Mouse (Mus musculus): ENCODE data around the gene Hp1bp3.
A peak's percentile ranks its signal among the peaks of the same experiment; 100 is the strongest.

Hp1bp3 gene

GRCm38 (mm10) chr4:138216200-138216890 is at the start of gene Hp1bp3:
Hp1bp3 (plus strand) TSS chr4:138216296.
- peak; percentile 32 for DNase-seq (ENCODE audit: extremely low read depth, low read depth)

GRCm38 (mm10) chr4:138166519-138166918 is 49.6 kb upstream of the Hp1bp3 start:
- DNase-seq (ENCODE audit: extremely low read depth, low read depth), result no peak

GRCm38 (mm10) chr4:138168162-138168561 is 47.9 kb upstream of the Hp1bp3 start:
- no peak for DNase-seq (ENCODE audit: extremely low read depth, low read depth)

DNA sequence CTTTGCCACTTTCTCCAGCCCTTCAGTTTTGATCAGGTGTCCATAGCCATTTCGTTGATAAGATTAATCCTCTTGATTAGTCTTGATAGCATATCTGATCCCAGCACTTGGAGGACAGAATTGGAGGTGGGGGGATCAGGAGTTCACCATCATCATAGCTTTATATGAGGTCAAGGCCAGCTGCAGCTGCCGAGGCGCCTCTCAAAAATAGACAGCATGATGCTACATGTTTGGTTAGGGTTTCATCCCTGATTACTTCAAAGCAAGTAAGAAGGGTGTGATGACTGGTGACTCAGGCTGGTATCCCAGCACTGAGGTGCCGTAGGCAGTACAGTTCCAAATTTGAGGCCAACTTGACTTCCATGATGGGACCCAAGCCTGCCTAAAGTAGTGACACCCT is 46.7 kb upstream of the Hp1bp3 start:
- no peak for DNase-seq (ENCODE audit: extremely low read depth, low read depth)

- DNase-seq (ENCODE audit: extremely low read depth, low read depth), result no peak
Observed at GRCm38 (mm10) chr4:138172686-138173085, 43.4 kb upstream of the Hp1bp3 start.

DNA sequence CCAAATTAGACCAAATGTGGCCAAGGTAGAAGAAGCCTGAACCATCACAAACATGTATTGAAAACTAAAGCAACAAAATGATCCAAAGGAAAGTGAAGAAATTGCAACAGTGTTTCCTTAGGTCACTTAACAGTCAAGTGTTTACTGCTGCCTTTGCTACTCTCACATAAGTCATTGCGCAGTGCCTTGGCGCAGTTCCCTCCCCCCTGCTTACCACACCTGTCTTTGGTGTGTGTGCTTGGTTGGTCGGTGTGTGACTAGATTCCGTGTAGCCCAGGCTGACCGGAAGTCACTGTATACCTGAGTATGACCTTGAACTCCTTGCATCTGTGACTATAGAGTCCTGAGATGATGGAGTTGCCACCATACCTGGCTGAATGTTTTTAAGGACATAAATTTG is 36.7 kb upstream of the Hp1bp3 start:
- DNase-seq (ENCODE audit: extremely low read depth, low read depth), result no peak

DNA sequence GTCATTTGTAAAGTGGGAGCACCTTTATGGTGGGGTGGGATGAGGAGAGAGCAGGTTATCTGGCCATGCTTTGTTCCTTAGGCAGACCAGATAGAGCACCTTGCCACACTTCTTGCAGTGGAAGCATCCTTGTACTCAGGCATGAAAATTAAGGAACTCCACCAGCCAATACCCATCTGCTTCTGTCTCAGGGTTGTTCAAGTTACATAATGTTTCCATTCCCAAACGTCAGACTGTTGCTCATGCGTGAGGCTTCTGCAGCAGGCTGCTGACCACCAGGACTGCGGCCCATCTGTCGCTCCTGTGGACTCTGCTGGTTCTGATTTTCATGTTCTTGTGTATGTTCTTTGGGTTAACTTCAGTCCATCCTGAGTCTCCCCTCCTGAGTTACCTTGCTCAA is 35.4 kb upstream of the Hp1bp3 start:
- DNase-seq (ENCODE audit: extremely low read depth, low read depth), result no peak

DNA sequence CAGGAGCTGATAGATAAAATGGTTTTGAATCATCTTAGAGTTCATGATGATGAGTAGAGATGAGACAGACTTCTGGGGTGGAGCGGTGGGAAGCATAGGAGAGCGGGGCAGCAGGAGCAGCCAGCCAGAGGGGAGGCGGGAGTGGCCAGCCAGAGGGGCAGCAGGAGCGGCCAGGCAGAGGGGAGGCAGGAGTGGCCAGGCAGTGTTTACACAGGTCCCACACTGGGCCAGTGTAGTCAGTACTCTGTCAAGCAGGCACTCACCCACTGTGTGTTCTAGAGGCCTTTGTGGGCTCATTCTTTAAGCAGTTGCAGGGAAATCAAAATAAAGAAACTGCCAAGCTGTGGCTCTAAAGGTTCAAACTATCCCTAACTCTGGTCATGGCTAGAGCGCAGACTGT is 32.0 kb upstream of the Hp1bp3 start:
- no peak for DNase-seq (ENCODE audit: extremely low read depth, low read depth)

- no peak for DNase-seq (ENCODE audit: extremely low read depth, low read depth)
Observed at GRCm38 (mm10) chr4:138184573-138184981, 31.5 kb upstream of the Hp1bp3 start.

DNA sequence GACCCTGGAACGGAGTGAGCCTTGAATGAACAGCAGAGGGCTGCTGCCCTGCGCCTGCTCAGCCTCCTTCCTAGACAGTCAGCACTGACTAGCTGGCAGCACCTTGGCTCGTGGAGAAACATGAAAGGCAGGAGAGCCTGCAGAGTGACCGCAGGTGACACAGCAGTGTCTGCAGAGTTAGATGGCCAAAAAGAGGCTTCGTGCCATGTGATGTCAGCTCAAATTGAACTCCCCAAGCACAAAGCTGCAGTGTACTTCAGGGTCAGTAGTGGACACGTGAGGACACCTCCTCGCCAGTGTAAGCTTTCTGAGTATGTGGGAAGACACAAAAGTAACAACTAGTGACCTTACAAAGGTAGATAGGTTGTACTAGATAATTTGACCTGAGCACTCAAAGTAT is 30.1 kb upstream of the Hp1bp3 start:
- DNase-seq (ENCODE audit: extremely low read depth, low read depth), result no peak

DNA sequence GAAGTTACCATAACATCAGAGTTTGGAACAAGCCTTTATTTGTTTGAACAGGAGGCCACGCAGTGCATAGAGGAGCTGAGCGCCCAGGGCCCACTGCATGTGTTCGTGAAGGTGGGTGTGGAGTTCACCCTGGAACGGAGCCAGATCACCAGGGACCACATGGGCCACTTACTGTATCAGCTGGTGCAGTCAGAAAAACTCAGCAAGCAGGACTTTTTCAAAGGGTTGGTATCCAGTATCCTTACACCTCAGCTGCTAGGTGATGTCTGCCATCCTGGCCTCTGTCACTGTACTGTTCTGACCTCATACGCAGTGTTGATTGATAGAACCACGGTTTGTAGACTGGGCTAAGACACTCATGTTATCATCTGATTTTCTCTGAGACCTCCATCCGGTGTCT is 28.1 kb upstream of the Hp1bp3 start:
- no peak for DNase-seq (ENCODE audit: extremely low read depth, low read depth)

DNA sequence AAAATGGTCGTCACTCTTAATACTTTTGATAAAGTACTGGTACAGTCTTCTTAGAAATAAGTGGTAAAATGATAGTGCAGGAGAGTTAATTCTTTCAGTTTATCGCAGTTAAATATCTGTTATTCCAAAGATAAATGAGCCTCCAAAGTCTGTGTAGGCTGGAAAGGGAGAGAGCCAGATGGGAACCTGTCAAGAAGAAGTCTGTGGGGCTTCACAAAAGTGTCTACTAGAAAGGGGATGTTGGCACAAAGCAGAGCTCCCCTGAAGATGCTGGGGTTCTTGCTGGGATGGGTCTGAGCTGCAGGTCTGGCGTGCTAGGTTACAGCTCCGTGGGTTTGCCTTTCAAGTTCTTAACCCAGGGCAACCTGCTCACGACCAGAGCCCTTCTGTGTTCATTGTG is 23.5 kb upstream of the Hp1bp3 start:
- no peak for DNase-seq (ENCODE audit: extremely low read depth, low read depth)

DNA sequence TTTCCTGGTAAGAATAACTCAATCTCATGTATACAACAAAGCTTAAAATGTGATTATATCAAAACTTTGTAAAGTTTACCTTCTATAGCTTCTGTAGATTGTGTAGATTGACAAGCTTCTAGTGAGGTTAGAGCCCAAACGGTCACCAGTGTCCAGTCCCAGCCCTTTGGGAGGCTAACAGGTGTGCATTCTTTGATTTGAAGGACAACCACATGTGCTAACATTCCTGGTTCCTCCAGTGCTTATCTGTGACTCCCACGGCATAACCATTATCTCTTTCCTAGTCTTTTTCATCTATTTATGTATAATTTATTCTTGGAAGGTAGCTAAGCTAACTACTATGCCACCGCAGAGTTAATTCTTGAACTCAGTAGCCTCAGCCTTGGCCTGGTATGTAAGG is 15.3 kb upstream of the Hp1bp3 start:
- DNase-seq (ENCODE audit: extremely low read depth, low read depth), result no peak

DNA sequence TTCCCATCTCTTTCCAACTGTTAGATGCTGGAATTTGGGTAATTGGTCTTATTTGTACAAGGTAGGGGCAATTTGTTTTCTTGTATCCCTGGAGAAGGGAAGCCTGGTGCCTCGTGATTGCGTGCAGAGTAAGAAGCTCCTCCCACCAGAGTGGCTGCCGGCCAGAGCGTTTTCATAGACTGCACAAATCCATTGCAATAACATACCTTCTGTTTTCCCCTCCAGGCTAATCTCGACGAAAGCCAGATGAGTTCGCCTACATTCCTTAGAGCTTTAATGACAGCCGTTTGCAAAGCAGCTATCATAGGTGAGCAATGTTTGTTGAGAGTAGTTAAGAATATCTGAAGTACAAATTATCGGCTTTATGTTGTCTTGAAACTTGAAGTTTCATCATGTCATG is 14.4 kb upstream of the Hp1bp3 start:
- no peak for DNase-seq (ENCODE audit: extremely low read depth, low read depth)

GRCm38 (mm10) chr4:138210116-138210515 is 6.0 kb upstream of the Hp1bp3 start:
- no peak for DNase-seq (ENCODE audit: extremely low read depth, low read depth)

GRCm38 (mm10) chr4:138213861-138214260 is 2.2 kb upstream of the Hp1bp3 start:
- no peak for DNase-seq (ENCODE audit: extremely low read depth, low read depth)

DNA sequence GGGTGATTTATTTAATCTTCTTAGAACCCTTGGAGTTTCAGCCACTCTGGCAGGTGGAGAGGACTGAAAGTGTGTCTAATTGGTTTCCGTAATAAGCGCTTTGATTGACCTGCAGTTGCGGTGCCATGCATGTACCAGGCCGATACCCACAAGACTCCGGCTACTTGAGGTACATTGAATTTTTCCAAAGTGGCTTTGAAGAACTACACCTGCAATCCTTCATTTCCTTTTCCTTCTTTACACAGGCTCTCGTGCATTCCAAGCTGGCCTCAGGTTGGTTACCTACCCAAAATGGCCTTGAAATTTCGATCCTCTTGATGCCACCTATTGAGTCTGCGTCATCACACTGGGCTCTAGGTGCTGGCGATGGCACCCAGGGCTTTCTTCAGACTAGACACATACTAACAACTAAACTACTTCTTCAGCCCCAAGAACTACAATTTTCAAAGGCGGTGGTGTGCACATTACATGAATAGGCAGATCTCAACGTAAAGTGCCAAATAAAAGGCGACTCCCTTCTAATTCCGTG is 361 bp upstream of the Hp1bp3 start:
- DNase-seq (ENCODE audit: extremely low read depth, low read depth), result no peak

GRCm38 (mm10) chr4:138216891-138217392 is 846 bp downstream of the Hp1bp3 start:
- peak; percentile 84 for DNase-seq (ENCODE audit: extremely low read depth, low read depth)

DNA sequence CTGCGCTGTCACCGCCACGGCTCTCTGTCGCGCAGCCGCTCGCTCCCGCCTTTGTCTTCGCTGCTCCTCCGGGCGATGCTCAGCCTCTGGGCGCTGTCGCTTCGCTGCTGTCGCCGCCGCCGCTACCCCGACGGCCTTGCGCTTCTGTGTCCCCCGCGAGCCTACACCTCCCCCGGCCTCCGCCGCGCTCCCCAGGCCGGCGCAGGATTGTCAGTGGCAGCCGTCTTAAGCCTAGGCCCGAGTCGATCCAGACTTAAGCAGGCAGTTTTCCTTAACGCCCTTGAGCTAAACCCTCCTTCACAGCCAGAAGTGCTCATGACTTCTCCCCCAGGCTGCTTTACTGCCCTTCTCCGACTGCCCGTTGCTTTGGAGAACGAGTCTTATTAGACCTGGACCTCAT is 1.3 kb downstream of the Hp1bp3 start:
- DNase-seq (ENCODE audit: extremely low read depth, low read depth), result peak; percentile 18

GRCm38 (mm10) chr4:138217951-138218685 is 2.0 kb downstream of the Hp1bp3 start:
- peak; percentile 20 for DNase-seq (ENCODE audit: extremely low read depth, low read depth)

GRCm38 (mm10) chr4:138219331-138219730 is 3.2 kb downstream of the Hp1bp3 start:
- DNase-seq (ENCODE audit: extremely low read depth, low read depth), result no peak

- no peak for DNase-seq (ENCODE audit: extremely low read depth, low read depth)
Observed at GRCm38 (mm10) chr4:138220761-138221160, 4.7 kb downstream of the Hp1bp3 start.

DNA sequence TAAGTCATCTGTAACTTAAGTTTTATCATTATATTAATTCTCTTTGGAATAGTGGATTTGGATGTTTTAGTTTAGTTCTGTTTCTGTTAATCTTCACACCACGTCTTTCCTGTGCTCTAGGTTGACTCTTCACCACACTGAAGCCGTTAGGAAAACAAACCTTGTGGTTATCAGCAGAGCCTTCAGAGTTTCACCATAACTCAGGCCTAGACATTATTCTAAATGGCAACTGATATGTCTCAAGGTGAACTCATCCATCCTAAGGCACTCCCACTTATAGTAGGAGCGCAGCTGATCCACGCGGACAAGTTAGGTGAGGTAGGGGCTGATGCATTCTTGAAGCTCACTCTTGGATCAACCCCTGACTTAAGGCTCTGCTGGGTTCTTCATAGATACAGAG is 5.3 kb downstream of the Hp1bp3 start:
- DNase-seq (ENCODE audit: extremely low read depth, low read depth), result no peak
